Mouse (Mus musculus): ENCODE measurements around the gene Max. TPM values are rescaled to one million over a fixed set of nuclear protein-coding genes. Genes with fewer than 3 reads are reported as not detected.

The Max gene
- total RNA-seq, 2 experiments from 2014 or later, result 32.8 to 35.8 TPM

DNA sequence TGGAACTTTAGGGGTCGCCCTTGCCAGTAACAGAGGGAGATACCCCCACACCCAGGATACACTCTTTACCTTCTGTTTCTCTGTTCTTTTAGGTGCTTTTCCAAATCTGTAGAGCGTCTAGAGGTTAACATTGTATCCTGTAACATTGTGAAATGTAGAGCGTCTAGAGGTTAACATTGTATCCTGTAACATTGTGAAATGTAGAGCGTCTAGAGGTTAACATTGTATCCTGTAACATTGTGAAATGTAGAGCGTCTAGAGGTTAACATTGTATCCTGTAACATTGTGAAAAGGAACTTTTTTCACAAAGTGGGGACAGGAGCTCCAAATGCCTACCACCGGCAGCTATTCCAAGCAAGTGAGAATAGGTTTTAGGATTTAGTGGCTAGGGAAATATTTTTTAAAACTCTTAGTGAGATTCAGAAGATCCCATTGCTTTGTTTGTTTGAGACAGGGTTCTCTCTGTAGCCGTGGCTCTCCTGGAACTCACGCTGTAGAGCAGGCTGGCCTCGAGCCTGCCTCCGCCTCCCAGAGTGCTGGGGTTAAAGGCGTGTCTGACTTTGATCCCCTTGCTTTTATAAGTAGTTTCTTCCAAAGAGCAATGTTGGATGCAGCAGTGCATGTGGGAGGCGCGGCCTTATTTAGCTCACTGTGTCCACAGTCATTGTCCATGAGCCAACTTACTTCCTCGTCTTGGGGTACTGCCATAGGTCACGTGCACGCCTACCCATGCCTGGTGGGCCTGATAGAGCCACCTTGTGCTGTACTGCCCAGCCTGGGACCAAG, 68.9 kb downstream of the Max start:
- intact Hi-C loops (cut with DNase I), result no loop called here
- no peak for DNase-seq

- DNase-seq, result no peak
- intact Hi-C loops (cut with DNase I), result no loop called here
These were observed 70.8 kb downstream of the Max start for GRCm38 (mm10) chr12:76891160-76891559.

DNA sequence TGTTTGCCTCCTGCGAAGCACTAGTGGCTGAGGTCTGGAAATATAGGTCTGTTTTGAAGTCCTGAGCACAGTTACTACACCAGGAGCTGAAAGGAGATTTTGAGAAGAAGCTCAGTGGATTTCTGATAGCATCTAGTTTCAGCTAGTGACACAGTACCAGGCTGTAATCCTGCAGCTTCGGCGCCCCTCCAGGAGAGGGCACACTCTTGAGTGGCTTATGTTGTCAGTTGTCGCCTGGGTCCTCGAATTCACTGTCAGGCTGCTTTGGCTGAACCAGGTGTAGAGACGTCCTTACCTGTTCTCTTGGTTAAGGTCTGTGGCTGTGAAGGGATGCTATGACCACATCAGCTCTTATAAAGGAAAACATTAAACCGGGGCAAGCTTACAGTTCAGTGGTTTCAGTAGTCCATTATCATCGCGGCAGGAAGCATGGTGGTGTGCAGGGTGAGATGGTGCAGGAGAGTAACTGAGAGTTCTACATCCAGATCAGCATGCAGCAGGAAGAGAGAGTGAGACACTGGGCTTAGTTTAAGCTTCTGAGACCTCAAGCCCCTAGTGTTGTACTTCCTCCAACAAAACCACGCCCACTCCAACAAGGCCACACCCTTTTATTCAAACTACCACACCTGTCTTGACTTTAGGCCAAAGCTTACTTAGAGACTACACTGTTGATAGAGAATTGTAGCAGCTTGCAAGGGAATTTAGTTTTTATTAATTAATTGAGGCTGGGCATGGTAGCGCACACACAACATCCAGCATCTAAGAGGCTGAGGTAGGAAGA, 72.4 kb downstream of the Max start:
- intact Hi-C loops (cut with DNase I), result loop anchor here (5.0 kb wide), 1 partner anchor 68 kb away; no protein-coding TSS in a partner anchor
- DNase-seq, result no peak

- no peak for DNase-seq
- intact Hi-C loops (cut with DNase I), result loop anchor here (5.0 kb wide), 1 partner anchor 69 kb away; no protein-coding TSS in a partner anchor
These were observed 74.1 kb downstream of the Max start for GRCm38 (mm10) chr12:76887941-76888340.

Other genes starting within 250 kb of the Max start
- gene Churc1, start 196.7 kb downstream of the Max start, total RNA-seq (2021), result 10 to 100 TPM; 59.7 to 59.8 TPM
- gene Fntb, start 196.6 kb downstream of the Max start, total RNA-seq (2021), result 10 to 100 TPM; 12.2 to 16.1 TPM
- gene Gpx2, start 166.6 kb downstream of the Max start, total RNA-seq (2021), result not detected
- gene Rab15, start 139.3 kb downstream of the Max start, total RNA-seq (2021), result 1 to 10 TPM; 3.1 to 5.6 TPM